Mouse (Mus musculus) erythroid progenitor cell, adult 5-6 weeks (primary cell): Measurements from ENCODE around the gene Olfr517. TPM values are rescaled to one million over a fixed set of nuclear protein-coding genes. Genes with fewer than 3 reads are reported as not detected.

ENCODE experiments used
- ATAC-seq: replicated peaks from 2 replicates; pipeline ENCODE4 v1.8.0; 2016; ENCODE audit warnings: moderate number of reproducible peaks, mild to moderate bottlenecking, moderate TSS enrichment, inconsistent platforms; ENCODE audit not compliant: poor library complexity, low FRiP score, severe bottlenecking
- total RNA-seq, 2 experiments: library from RNA; stranded (forward) in 1 of 2; stranded (reverse) in 1 of 2; fragments of 150-400 nt in 1 of 2; fragments of 186-747, 209-891 nt in 1 of 2; gene quantifications; 2 replicates each; pipeline versions ENCODE4 v1.2.3 to v1.2.4; 2015 to 2017; ENCODE audit warnings: low replicate concordance in 2 of 2

Gene Olfr517
- total RNA-seq (2015; ENCODE audit: low replicate concordance) (not detected in 2 replicates), total RNA-seq (2017; ENCODE audit: low replicate concordance) (not detected in 2 replicates)

- ATAC-seq, result no peak
Observed at GRCm38 (mm10) chr7:108872279-108872678, at the start of gene Olfr517. Olfr517 (minus strand) TSS chr7:108872379.

- ATAC-seq, result no peak
Observed at GRCm38 (mm10) chr7:108903969-108904368, 31.8 kb upstream of the Olfr517 start.

DNA sequence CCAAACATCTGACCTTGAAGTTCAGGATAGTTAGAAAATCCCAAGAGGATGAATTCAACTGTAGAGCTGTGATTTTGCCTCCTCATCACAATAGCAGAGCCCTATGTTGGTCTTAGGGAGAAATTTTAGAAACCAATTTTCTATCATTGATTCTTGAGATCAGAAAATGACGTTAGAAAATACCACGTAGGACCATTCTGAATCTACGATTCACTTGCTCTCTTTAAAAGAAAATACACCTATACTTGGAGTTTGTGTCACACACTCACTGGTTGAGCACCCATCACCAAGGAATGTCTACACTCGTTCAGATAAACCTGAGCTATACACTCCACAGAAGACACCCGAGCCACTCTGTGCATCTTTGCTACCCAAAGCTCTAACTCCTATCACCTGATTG is 22.1 kb upstream of the Olfr517 start, which contains the start of gene Olfr519:
Gene Olfr519, minus strand, starts transcription at position 101 of the 400 bp plus-strand sequence.
- no peak for ATAC-seq

- ATAC-seq, result no peak
Observed at GRCm38 (mm10) chr7:108884906-108885305, 12.7 kb upstream of the Olfr517 start, which contains the start of gene Olfr518. Olfr518 (minus strand) TSS chr7:108885006.

DNA sequence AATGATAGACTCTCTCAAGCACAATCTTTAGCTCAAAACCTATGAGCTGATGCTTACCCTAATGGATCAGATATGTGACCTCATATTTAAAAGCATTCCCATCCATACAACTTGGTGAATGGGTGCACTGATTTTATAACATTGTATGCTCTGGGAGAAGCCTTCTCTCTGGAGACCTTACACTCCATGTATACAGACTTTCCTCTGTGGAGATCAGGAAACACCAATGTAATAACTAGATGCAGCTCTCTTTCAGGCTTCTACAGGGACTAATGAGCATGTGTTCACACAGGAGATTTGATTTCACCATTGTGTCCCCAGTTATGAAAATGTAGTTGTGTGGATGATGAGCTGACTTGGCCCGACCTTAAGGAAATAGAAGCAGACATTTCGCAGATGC is 21.8 kb downstream of the Olfr517 start, which contains the start of gene Olfr516:
Gene Olfr516, minus strand, starts transcription at position 101 of the 400 bp plus-strand sequence.
- no peak for ATAC-seq

GRCm38 (mm10) chr7:108825897-108826296 is 46.3 kb downstream of the Olfr517 start, which contains the start of gene Olfr514:
Olfr514 (minus strand) TSS chr7:108825997.
- no peak for ATAC-seq

Other genes starting within 250 kb of the Olfr517 start
- not detected in 2 replicates for gene Olfr508, start 242.4 kb downstream of the Olfr517 start, total RNA-seq (2015; ENCODE audit: low replicate concordance)
- not detected in 2 replicates for gene Olfr508, start 242.4 kb downstream of the Olfr517 start, total RNA-seq (2017; ENCODE audit: low replicate concordance)
- gene Olfr509, start 220.5 kb downstream of the Olfr517 start, total RNA-seq (2015; ENCODE audit: low replicate concordance), result not detected in 2 replicates
- gene Olfr509, start 220.5 kb downstream of the Olfr517 start, total RNA-seq (2017; ENCODE audit: low replicate concordance), result not detected in 2 replicates
- not detected in 2 replicates for gene Olfr510, start 206.0 kb downstream of the Olfr517 start, total RNA-seq (2015; ENCODE audit: low replicate concordance)
- not detected in 2 replicates for gene Olfr510, start 206.0 kb downstream of the Olfr517 start, total RNA-seq (2017; ENCODE audit: low replicate concordance)
- gene Olfr512, start 159.1 kb downstream of the Olfr517 start, total RNA-seq (2015; ENCODE audit: low replicate concordance), result not detected in 2 replicates
- not detected in 2 replicates for gene Olfr512, start 159.1 kb downstream of the Olfr517 start, total RNA-seq (2017; ENCODE audit: low replicate concordance)
- not detected in 2 replicates for gene Olfr513, start 121.4 kb downstream of the Olfr517 start, total RNA-seq (2015; ENCODE audit: low replicate concordance)
- not detected in 2 replicates for gene Olfr513, start 121.4 kb downstream of the Olfr517 start, total RNA-seq (2017; ENCODE audit: low replicate concordance)
- not detected in 2 replicates for gene Olfr514, start 46.4 kb downstream of the Olfr517 start, total RNA-seq (2015; ENCODE audit: low replicate concordance)
- not detected in 2 replicates for gene Olfr514, start 46.4 kb downstream of the Olfr517 start, total RNA-seq (2017; ENCODE audit: low replicate concordance)
- not detected in 2 replicates for gene Olfr516, start 21.9 kb downstream of the Olfr517 start, total RNA-seq (2015; ENCODE audit: low replicate concordance)
- not detected in 2 replicates for gene Olfr516, start 21.9 kb downstream of the Olfr517 start, total RNA-seq (2017; ENCODE audit: low replicate concordance)
- not detected in 2 replicates for gene Olfr518, start 12.6 kb upstream of the Olfr517 start, total RNA-seq (2015; ENCODE audit: low replicate concordance)
- not detected in 2 replicates for gene Olfr518, start 12.6 kb upstream of the Olfr517 start, total RNA-seq (2017; ENCODE audit: low replicate concordance)
- gene Olfr519, start 22.0 kb upstream of the Olfr517 start, total RNA-seq (2015; ENCODE audit: low replicate concordance), result not detected in 2 replicates
- not detected in 2 replicates for gene Olfr519, start 22.0 kb upstream of the Olfr517 start, total RNA-seq (2017; ENCODE audit: low replicate concordance)
- 0.36 TPM in 1 of 2 replicates, not detected in the other for gene Nlrp10, start 57.8 kb upstream of the Olfr517 start, total RNA-seq (2015; ENCODE audit: low replicate concordance)
- not detected in 2 replicates for gene Nlrp10, start 57.8 kb upstream of the Olfr517 start, total RNA-seq (2017; ENCODE audit: low replicate concordance)
- gene Eif3f, start 62.0 kb upstream of the Olfr517 start, total RNA-seq (2015; ENCODE audit: low replicate concordance), result 51.1 and 68.1 TPM in 2 replicates
- 25.4 and 26.3 TPM in 2 replicates for gene Eif3f, start 62.0 kb upstream of the Olfr517 start, total RNA-seq (2017; ENCODE audit: low replicate concordance)
- gene Tub, start 78.0 kb upstream of the Olfr517 start, total RNA-seq (2015; ENCODE audit: low replicate concordance), result not detected in 2 replicates
- gene Tub, start 78.0 kb upstream of the Olfr517 start, total RNA-seq (2017; ENCODE audit: low replicate concordance), result 0.64 TPM in 1 of 2 replicates, not detected in the other
- gene Ric3, start 211.0 kb upstream of the Olfr517 start, total RNA-seq (2015; ENCODE audit: low replicate concordance), result not detected in 2 replicates
- gene Ric3, start 211.0 kb upstream of the Olfr517 start, total RNA-seq (2017; ENCODE audit: low replicate concordance), result 0.61 TPM in 1 of 2 replicates, not detected in the other